Mouse (Mus musculus) MEL (cell line): Measurements from ENCODE around the gene Hist2h4. TPM values are rescaled to one million over a fixed set of nuclear protein-coding genes. Genes with fewer than 3 reads are reported as not detected.

Source experiments
- DNase-seq: peaks from one replicate; pipeline ENCODE4 v3.0.0; 2011; ENCODE audit warnings: low read depth, low spot score
- H3K27ac ChIP-seq: 2 replicates; pipeline ENCODE4 v1.5.1; 2012; ENCODE audit warnings: low read depth, mild to moderate bottlenecking, control low read depth, low read length, moderate library complexity; ENCODE audit not compliant: control insufficient read depth
- H3K27me3 ChIP-seq, 2 experiments: fragments of 150-350 bp in 1 of 2; sonication (generic) in 1 of 2; 2 replicates each; pipeline ENCODE4 v1.6.1; 2012; ENCODE audit warnings: low read length in 2 of 2, mild to moderate bottlenecking in 2 of 2, improper control_type of control experiment in 1 of 2, moderate library complexity in 1 of 2; ENCODE audit not compliant: insufficient read depth in 2 of 2, control insufficient read depth in 1 of 2
- H3K36me3 ChIP-seq, 2 experiments: 2 replicates each; pipeline ENCODE4 v1.6.1; 2012 to 2014; ENCODE audit warnings: low read length in 2 of 2, improper control_type of control experiment in 1 of 2, inconsistent platforms in 1 of 2, mild to moderate bottlenecking in 1 of 2; ENCODE audit not compliant: insufficient read depth in 2 of 2, control insufficient read depth in 1 of 2
- H3K4me1 ChIP-seq, 2 experiments: fragments of 150-350 bp in 1 of 2; sonication (generic) in 1 of 2; 2 replicates each; pipeline ENCODE4 v1.6.1; 2012; ENCODE audit warnings: low read length in 2 of 2, improper control_type of control experiment in 1 of 2, mild to moderate bottlenecking in 1 of 2; ENCODE audit not compliant: insufficient read depth in 2 of 2, control insufficient read depth in 1 of 2
- H3K4me3 ChIP-seq, 2 experiments: fragments of 150-350 bp in 1 of 2; sonication (generic) in 1 of 2; 2 replicates each; pipeline ENCODE4 v1.5.1; 2012; ENCODE audit warnings: low read depth in 2 of 2, low read length in 2 of 2, mild to moderate bottlenecking in 2 of 2, moderate library complexity in 2 of 2, control low read depth in 1 of 2, improper control_type of control experiment in 1 of 2; ENCODE audit not compliant: control insufficient read depth in 1 of 2, insufficient read depth in 1 of 2
- H3K79me2 ChIP-seq: 2 replicates; pipeline ENCODE4 v1.6.1; 2012; ENCODE audit warnings: mild to moderate bottlenecking, low read length, moderate library complexity; ENCODE audit not compliant: control insufficient read depth, poor library complexity, insufficient read depth
- H3K9ac ChIP-seq: 2 replicates; pipeline ENCODE4 v1.6.1; 2012; ENCODE audit warnings: low read depth, mild to moderate bottlenecking, control low read depth, low read length, moderate library complexity; ENCODE audit not compliant: control insufficient read depth, poor library complexity, severe bottlenecking
- H3K9me3 ChIP-seq: fragments of 150-350 bp; sonication (generic); replicated peaks from 2 replicates; pipeline ENCODE4 v1.6.1; 2012; ENCODE audit warnings: mild to moderate bottlenecking, low read length, improper control_type of control experiment, moderate library complexity; ENCODE audit not compliant: insufficient read depth
- CHD1 ChIP-seq: IDR thresholded peaks from 2 replicates; pipeline ENCODE4 v1.6.1; 2012; ENCODE audit warnings: low read depth, mild to moderate bottlenecking, inconsistent platforms, low read length, improper control_type of control experiment
- CTCF ChIP-seq, 3 experiments: IDR thresholded peaks in 2 of 3; conservative IDR thresholded peaks in 1 of 3; 2 replicates each; pipeline ENCODE4 v1.5.1; 2011 to 2012; ENCODE audit warnings: low read length in 3 of 3, low read depth in 2 of 3, mild to moderate bottlenecking in 2 of 3, improper control_type of control experiment in 1 of 3, inconsistent platforms in 1 of 3, mixed read lengths in 1 of 3, moderate library complexity in 1 of 3; ENCODE audit not compliant: control insufficient read depth in 1 of 3, insufficient read depth in 1 of 3, poor library complexity in 1 of 3, severe bottlenecking in 1 of 3
- EP300 ChIP-seq, 2 experiments: IDR thresholded peaks; 2 replicates each; pipeline ENCODE4 v1.6.1; 2011; ENCODE audit warnings: improper control_type of control experiment in 2 of 2, low read length in 2 of 2, low read depth in 1 of 2, mild to moderate bottlenecking in 1 of 2
- GABPA ChIP-seq: IDR thresholded peaks from 2 replicates; pipeline ENCODE4 v1.6.1; 2012; ENCODE audit warnings: low read depth, mild to moderate bottlenecking, inconsistent platforms, low read length, improper control_type of control experiment, moderate library complexity
- HCFC1 ChIP-seq: IDR thresholded peaks from 2 replicates; pipeline ENCODE4 v1.6.1; 2012; ENCODE audit warnings: low read depth, mild to moderate bottlenecking, inconsistent platforms, low read length, improper control_type of control experiment, moderate library complexity
- JUND ChIP-seq: IDR thresholded peaks from 2 replicates; pipeline ENCODE4 v1.6.1; 2011; ENCODE audit warnings: low read depth, mild to moderate bottlenecking, improper control_type of control experiment, low read length
- MAFK ChIP-seq: IDR thresholded peaks from 2 replicates; pipeline ENCODE4 v1.6.1; 2011; ENCODE audit warnings: low read depth, mild to moderate bottlenecking, low read length, improper control_type of control experiment, borderline replicate concordance
- MAX ChIP-seq: IDR thresholded peaks from 2 replicates; pipeline ENCODE4 v1.6.1; 2011; ENCODE audit warnings: low read length, improper control_type of control experiment
- MAZ ChIP-seq: IDR thresholded peaks from 2 replicates; pipeline ENCODE4 v1.6.1; 2012; ENCODE audit warnings: low read depth, mild to moderate bottlenecking, inconsistent platforms, low read length, improper control_type of control experiment
- MYC ChIP-seq: IDR thresholded peaks from 2 replicates; pipeline ENCODE4 v1.6.1; 2011; ENCODE audit warnings: low read depth, mild to moderate bottlenecking, low read length, improper control_type of control experiment, moderate library complexity
- NELFE ChIP-seq: IDR thresholded peaks from 2 replicates; pipeline ENCODE4 v1.6.1; 2011; ENCODE audit warnings: low read depth, low read length, improper control_type of control experiment
- POLR2AphosphoS5 ChIP-seq: IDR thresholded peaks from 2 replicates; pipeline ENCODE4 v1.6.1; 2012; ENCODE audit warnings: low read depth, borderline replicate concordance, mild to moderate bottlenecking, inconsistent platforms, low read length, moderate library complexity, mixed read lengths
- RAD21 ChIP-seq: IDR thresholded peaks from 2 replicates; pipeline ENCODE4 v1.6.1; 2011; ENCODE audit warnings: mild to moderate bottlenecking, low read depth, low read length, improper control_type of control experiment
- SIN3A ChIP-seq: IDR thresholded peaks from 2 replicates; pipeline ENCODE4 v1.6.1; 2012; ENCODE audit warnings: low read length, improper control_type of control experiment, inconsistent platforms
- SMC3 ChIP-seq: IDR thresholded peaks from 2 replicates; pipeline ENCODE4 v1.6.1; 2011; ENCODE audit warnings: low read depth, low read length, improper control_type of control experiment
- TAL1 ChIP-seq: IDR thresholded peaks from 2 replicates; pipeline ENCODE4 v1.6.1; 2012; ENCODE audit warnings: mild to moderate bottlenecking, inconsistent platforms, low read length, moderate library complexity, mixed read lengths
- TBP ChIP-seq: IDR thresholded peaks from 2 replicates; pipeline ENCODE4 v1.8.0; 2011; ENCODE audit warnings: low read depth, low read length, improper control_type of control experiment
- ZNF384 ChIP-seq: IDR thresholded peaks from 2 replicates; pipeline ENCODE4 v1.6.1; 2012; ENCODE audit warnings: low read depth, mild to moderate bottlenecking, inconsistent platforms, low read length, improper control_type of control experiment
- polyA plus RNA-seq, 2 experiments: library from polyadenylated mRNA; stranded (reverse) in 1 of 2; unstranded in 1 of 2; fragments of >175 nt in 1 of 2; fragments of >200 nt in 1 of 2; gene quantifications; 2 replicates each; pipeline versions ENCODE4 v1.2.1 to v1.2.4; 2012; ENCODE audit warnings: low replicate concordance in 2 of 2, low read depth in 1 of 2; ENCODE audit not compliant: insufficient read length in 2 of 2, insufficient read depth in 1 of 2, missing spikeins in 1 of 2
- total RNA-seq: library from RNA; depleted of rRNA; stranded (reverse); fragments of 300-350 nt; gene quantifications from 2 replicates; pipeline ENCODE4 v1.2.3, GENCODE M21; 2012

Gene Hist2h4
- total and polyA plus RNA-seq, 3 experiments: 1.5 to 195 TPM; not detected in 1

DNA sequence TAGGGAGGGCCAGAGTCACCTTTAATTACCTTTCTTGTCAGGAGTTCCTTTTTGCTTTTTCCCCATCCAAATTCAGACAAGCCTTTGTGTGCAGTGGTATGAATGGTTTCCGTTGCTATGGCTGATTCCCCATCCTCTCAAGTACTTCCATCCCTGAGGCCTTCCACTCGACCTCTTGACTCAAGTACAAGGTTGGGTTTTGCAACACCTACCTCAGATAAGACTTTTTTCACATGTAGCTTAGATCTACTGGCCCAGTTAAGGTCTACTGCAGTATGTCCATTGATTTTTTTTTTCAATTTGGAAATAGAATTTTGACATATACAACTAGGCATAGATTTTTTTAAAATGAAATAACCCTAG, 31.4 kb downstream of the Hist2h4 start:
- Histone ChIP-seq H3K79me2 (no peaks in the 10 kb centered on the region), H3K36me3 (peaks cover 0 to 22% of the 10 kb centered on the region in 2 experiments; a peak in 2 of 4 replicates), H3K4me3 (no peak overlapping the region), H3K9me3 (no peaks in the 10 kb centered on the region), H3K27me3 (no peaks in the 10 kb centered on the region), H3K9ac (no peak overlapping the region), H3K27ac (no peak overlapping the region), H3K4me1 (peaks cover 11 to 25% of the 10 kb centered on the region in 2 experiments)
- TF ChIP-seq MAFK (no peak), ZNF384 (no peak), HCFC1 (no peak), TBP (no peak), MAX (no peak), RAD21 (no peak), NELFE (no peak), CTCF (IDR thresholded peaks at IDR 0.05 in 2 of 3, conservative IDR thresholded peaks at IDR 0.05 in 1 of 3; ENCODE audit: control insufficient read depth in 1 of 3, insufficient read depth in 1 of 3, low read depth in 2 of 3, low read length in 3 of 3, poor library complexity in 1 of 3, severe bottlenecking in 1 of 3) (no peak)
- DNase-seq: no peak

DNA sequence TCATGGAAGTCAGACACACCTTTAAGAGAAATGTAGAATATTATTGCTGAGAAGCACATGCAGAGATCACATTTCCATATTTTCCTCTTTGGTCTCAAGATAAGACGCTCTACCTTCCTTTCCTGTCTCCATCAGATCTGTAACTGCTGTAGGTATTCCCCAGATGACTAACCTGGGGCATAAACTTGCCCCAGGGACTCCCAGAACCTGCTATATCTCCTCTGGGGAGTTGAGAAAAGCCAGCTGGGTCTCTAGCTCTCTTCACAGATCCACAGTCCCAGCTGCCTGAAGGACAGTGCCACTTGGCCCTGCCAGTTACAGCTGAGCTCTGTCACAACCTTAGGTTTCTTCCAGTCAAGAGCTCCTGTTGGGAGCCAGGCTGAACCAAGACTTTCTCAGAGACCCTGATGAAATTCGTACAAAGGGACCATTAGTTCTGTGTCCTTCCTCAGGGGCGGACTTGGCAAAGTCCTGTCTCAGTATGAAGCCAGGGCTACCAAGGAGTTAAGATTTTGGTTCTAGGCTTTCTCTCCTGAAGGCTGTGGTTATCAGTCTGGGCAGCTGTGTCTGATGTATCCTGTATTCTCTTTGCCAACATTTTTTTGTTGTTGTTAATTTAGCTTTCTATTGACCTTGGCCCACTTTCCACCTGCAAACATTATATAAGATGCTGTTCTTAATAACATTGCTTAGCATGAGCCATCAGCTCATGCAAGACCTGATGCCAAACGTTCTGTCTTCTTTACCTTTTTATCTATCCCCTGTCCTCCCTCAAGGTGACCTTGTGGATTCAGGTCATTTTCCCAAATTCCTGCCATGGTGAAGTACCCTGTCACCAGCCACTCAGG, 32.0 kb downstream of the Hist2h4 start:
- peak; percentile 60 for DNase-seq
- H3K4me3 ChIP-seq: no peak overlapping the region
- H3K27ac ChIP-seq: no peak overlapping the region
- TF ChIP-seq GABPA (no peak), TAL1 (peak; percentile 79)
- TF ChIP-seq, all 39 proteins: peak for 1
- Histone ChIP-seq H3K4me1 (peaks cover 11 to 25% of the 10 kb centered on the region in 2 experiments), H3K36me3 (peaks cover 0 to 25% of the 10 kb centered on the region in 2 experiments; a peak in 2 of 4 replicates), H3K79me2 (no peaks in the 10 kb centered on the region), H3K9me3 (no peaks in the 10 kb centered on the region), H3K27me3 (no peaks in the 10 kb centered on the region), H3K9ac (no peak overlapping the region)

DNA sequence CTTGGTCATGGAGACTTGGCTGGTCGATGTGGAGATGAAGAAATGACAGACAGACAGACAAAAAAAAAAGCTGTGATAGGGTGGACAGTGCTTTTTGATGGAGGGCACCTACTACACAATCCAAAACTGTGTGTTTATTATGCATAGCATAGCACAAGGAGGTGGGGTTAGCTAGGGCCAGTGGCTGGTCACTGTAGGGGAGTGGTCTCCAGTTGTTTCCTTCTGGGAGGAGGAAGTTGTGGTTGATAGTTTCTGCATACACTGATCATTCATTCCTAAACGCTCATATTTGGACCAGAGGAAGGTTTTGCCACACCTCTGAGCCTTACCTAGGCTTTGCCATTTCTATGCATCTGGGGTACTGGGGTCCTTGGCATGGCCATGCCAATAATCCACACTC, 32.7 kb downstream of the Hist2h4 start:
- H3K36me3 ChIP-seq: peaks cover 0 to 32% of the 10 kb centered on the region in 2 experiments; a peak in 2 of 4 replicates
- no peak overlapping the region for H3K27ac ChIP-seq
- H3K9me3 ChIP-seq: no peaks in the 10 kb centered on the region
- no peak overlapping the region for H3K4me3 ChIP-seq
- no peaks in the 10 kb centered on the region for H3K79me2 ChIP-seq
- DNase-seq: peak; percentile 45
- H3K9ac ChIP-seq: no peak overlapping the region
- peaks cover 15 to 32% of the 10 kb centered on the region in 2 experiments for H3K4me1 ChIP-seq
- TF ChIP-seq CHD1: no peak
- TF ChIP-seq JUND: no peak
- no peak for TF ChIP-seq TBP
- no peak for TF ChIP-seq SIN3A
- TF ChIP-seq POLR2AphosphoS5: no peak
- no peak for TF ChIP-seq MAFK
- no peak for TF ChIP-seq MYC
- no peak for TF ChIP-seq SMC3
- TF ChIP-seq MAZ: no peak
- TF ChIP-seq EP300 (IDR thresholded peaks at IDR 0.05; ENCODE audit: low read depth in 1 of 2, low read length in 2 of 2): no peak
- H3K27me3 ChIP-seq: no peaks in the 10 kb centered on the region
